Mouse (Mus musculus) midbrain, embryonic 13.5 days (tissue): Measurements from ENCODE around the gene Tvp23a. TPM values are rescaled to one million over a fixed set of nuclear protein-coding genes. Genes with fewer than 3 reads are reported as not detected.
A peak's percentile ranks its signal among the peaks of the same experiment; 100 is the strongest.

Source experiments
- ATAC-seq: fragments of 200-750 bp; cut with Nextera tagmentation; 2 replicates; pipeline ENCODE4 v1.8.0; 2017; ENCODE audit warnings: mild to moderate bottlenecking, moderate TSS enrichment, moderate library complexity
- H3K27ac ChIP-seq: fragments of 300-500 bp; sonication (generic); 2 replicates; pipeline ENCODE4 v1.5.1; 2015; ENCODE audit warnings: inconsistent platforms, mild to moderate bottlenecking, moderate library complexity
- H3K27me3 ChIP-seq: fragments of 300-500 bp; sonication (generic); 2 replicates; pipeline ENCODE4 v1.6.1; 2015; ENCODE audit warnings: mild to moderate bottlenecking, inconsistent platforms
- H3K36me3 ChIP-seq: fragments of 300-500 bp; sonication (generic); 2 replicates; pipeline ENCODE4 v1.6.1; 2015; ENCODE audit warnings: mild to moderate bottlenecking, inconsistent platforms
- H3K4me1 ChIP-seq: fragments of 300-500 bp; sonication (generic); replicated peaks from 2 replicates; pipeline ENCODE4 v1.6.1; 2015; ENCODE audit warnings: inconsistent platforms
- H3K4me2 ChIP-seq: fragments of 300-500 bp; sonication (generic); replicated peaks from 2 replicates; pipeline ENCODE4 v1.6.1; 2015; ENCODE audit warnings: moderate library complexity, mild to moderate bottlenecking, inconsistent platforms
- H3K4me3 ChIP-seq: fragments of 300-500 bp; sonication (generic); replicated peaks from 2 replicates; pipeline ENCODE4 v1.5.1; 2015; ENCODE audit warnings: mild to moderate bottlenecking, inconsistent platforms
- H3K9ac ChIP-seq: fragments of 300-500 bp; sonication (generic); replicated peaks from 2 replicates; pipeline ENCODE4 v1.6.1; 2015; ENCODE audit warnings: mild to moderate bottlenecking, inconsistent platforms
- H3K9me3 ChIP-seq: fragments of 300-500 bp; sonication (generic); 2 replicates; pipeline ENCODE4 v1.6.1; 2016; ENCODE audit warnings: mild to moderate bottlenecking, inconsistent platforms
- WGBS: fragments of 180-500 bp; shearing (Covaris S2); methylation state at CpG from one replicate; pipeline ENCODE4 v1.1.7; 2015; 5-methylcytosine and 5-hydroxymethylcytosine counted together
- polyA plus RNA-seq: library from polyadenylated mRNA; unstranded; fragments of >200 nt; fragmentation: Nextera tagmentation; extraction: Ambion mirVana; gene quantifications from 2 replicates; pipeline ENCODE4 v1.2.1, GENCODE M21; 2015

The Tvp23a gene
- polyA plus RNA-seq, 1 experiment from 2014 or later: 44.1 TPM

DNA sequence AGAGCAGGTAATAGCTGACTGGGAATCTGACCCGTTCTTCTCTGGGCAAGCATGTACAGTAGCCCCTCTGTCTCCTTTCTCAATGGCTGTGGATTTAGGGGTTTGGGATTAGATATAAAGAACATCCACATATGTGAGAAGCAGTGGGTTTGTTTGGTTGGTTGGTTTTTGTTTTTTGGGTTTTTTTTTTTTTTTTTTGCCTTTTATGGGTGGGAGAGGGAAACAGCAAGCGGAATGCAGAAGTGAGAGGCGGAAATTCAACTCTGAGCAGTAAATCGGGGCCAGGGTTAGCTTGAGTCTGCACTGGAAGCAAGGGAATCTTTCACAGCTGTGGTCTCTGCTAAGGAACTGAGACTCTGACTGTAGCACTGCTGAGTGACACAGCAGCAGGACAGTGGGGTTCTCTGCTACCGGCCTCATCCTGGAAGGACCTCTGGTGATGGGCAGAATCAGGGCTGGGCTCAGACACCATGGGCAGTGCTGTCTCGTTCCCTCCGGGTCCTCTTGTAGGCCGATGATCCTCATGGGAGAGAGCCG is 29.4 kb downstream of the Tvp23a start:
- no peak for ATAC-seq
- peaks cover 93% of the 10 kb centered on the region for H3K36me3 ChIP-seq

DNA sequence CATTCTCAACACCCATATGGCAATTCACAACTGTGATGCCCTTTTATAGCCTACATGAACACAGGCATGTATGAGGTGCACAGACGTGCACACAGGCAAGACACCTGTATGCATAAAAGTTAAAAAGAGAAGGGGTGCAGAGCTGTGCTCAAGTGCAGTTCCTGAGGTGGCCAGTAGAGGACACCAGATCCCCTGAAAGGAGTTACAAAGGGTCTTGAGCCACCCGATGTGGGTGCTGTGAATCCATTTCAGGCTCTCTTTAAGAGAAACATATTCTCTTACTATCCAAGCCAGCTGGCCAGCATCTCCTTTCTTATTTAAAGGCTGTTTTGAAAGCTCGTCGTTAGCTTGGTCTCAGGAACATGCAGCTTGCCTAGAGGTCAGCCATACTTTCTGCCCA is 30.3 kb downstream of the Tvp23a start:
- H3K9me3 ChIP-seq: no peaks in the 10 kb centered on the region
- no peak overlapping the region for H3K4me3 ChIP-seq
- no peak overlapping the region for H3K27ac ChIP-seq
- H3K36me3 ChIP-seq: peaks cover 83% of the 10 kb centered on the region
- 97% methylated on average over 4 of the region's 4 CpGs for WGBS
- H3K9ac ChIP-seq: no peak overlapping the region
- no peak overlapping the region for H3K4me2 ChIP-seq
- peaks cover 10% of the 10 kb centered on the region for H3K4me1 ChIP-seq
- H3K27me3 ChIP-seq: no peaks in the 10 kb centered on the region
- no peak for ATAC-seq

More for the DNA sequence above, 29.4 kb downstream of the Tvp23a start:
- H3K27me3 ChIP-seq: no peaks in the 10 kb centered on the region
- H3K4me1 ChIP-seq: peaks cover 4% of the 10 kb centered on the region
- no peak overlapping the region for H3K4me2 ChIP-seq
- no peak overlapping the region for H3K27ac ChIP-seq
- 95% methylated on average over 9 of the region's 9 CpGs for WGBS
- H3K4me3 ChIP-seq: no peak overlapping the region
- no peaks in the 10 kb centered on the region for H3K9me3 ChIP-seq
- H3K9ac ChIP-seq: no peak overlapping the region

- no peak overlapping the region for H3K9ac ChIP-seq
- no peak for ATAC-seq
- no peaks in the 10 kb centered on the region for H3K9me3 ChIP-seq
- H3K36me3 ChIP-seq: peaks cover 74% of the 10 kb centered on the region
- H3K27ac ChIP-seq: no peak overlapping the region
- H3K4me2 ChIP-seq: no peak overlapping the region
- H3K4me3 ChIP-seq: no peak overlapping the region
- WGBS: 82% methylated on average over 6 of the region's 6 CpGs
- peaks cover 15% of the 10 kb centered on the region for H3K4me1 ChIP-seq
- H3K27me3 ChIP-seq: no peaks in the 10 kb centered on the region
These were observed 31.2 kb downstream of the Tvp23a start for GRCm38 (mm10) chr16:10415976-10416375.

DNA sequence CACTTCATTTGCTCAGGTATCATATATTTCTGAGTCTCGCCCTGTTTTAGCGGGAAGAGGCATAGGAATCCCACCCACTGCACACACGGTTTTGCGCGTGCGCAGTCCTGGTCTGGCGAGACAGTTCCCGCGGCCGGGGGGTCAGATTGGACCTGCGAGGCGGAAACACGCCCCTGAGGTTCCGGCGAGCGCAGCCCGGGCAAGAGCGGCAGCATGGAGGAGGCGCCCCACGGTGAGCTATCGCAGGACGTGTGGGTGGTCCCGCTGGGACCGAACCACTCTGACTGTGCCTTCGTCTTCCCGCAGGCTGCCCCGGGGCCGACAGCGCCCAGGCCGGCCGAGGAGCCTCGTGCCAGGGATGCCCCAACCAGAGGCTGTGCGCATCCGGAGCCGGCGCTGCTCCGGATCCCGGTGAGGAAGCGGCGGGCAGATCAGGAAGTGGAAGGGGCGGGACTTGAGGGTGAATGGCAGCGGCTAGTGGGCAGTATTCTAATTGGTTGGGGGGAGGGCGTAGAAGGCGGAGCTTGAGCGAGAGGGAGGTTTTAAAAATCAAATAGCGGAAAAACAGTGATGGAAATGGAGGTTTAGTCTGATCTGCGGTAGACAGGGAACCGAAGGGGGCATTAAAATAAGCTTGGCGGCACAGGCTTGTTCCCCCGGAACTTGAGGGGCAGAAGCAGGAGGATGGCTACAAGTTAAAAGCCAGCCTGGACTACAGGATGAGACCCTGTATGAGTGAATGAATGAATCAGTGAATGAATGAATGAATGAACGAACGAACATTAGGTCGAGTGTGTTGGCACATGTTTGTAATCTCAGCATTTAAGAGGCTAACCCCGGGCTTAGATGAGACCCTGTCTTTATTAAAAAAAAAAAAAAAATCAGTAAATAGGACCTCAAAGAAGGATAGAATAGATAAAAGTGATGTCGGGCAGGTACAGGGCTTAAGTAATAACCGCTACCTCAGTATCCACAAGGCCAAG is 35.1 kb downstream of the Tvp23a start, which contains the start of gene Nubp1:
TSS of gene Nubp1 (plus strand) at position 185 of the 983 bp plus-strand sequence.
- peak; percentile 98 for ATAC-seq

GRCm38 (mm10) chr16:10399160-10399559 is 48.0 kb downstream of the Tvp23a start:
- H3K27ac ChIP-seq: no peak overlapping the region
- ATAC-seq: 0 out of 2 replicates have a peak, but pooled peaks have one; percentile 43
- WGBS: 35% methylated on average over 7 of the region's 7 CpGs

More for the DNA sequence above, 35.1 kb downstream of the Tvp23a start, which contains the start of gene Nubp1:
- Histone ChIP-seq H3K4me3 (peak within 1 kb of the TSS; percentile 58), H3K27ac (peak within 1 kb of the TSS; percentile 90), H3K9ac (peak within 1 kb of the TSS; percentile 71), H3K9me3 (no peaks in the 10 kb centered on the region), H3K36me3 (peaks cover 36% of the 10 kb centered on the region), H3K27me3 (peaks cover 4% of the 10 kb centered on the region; the same call in 1 of the 2 replicates), H3K4me2 (peak within 1 kb of the TSS; percentile 73), H3K4me1 (peaks cover 17% of the 10 kb centered on the region)
- 2% methylated on average over 56 of the region's 56 CpGs for WGBS

DNA sequence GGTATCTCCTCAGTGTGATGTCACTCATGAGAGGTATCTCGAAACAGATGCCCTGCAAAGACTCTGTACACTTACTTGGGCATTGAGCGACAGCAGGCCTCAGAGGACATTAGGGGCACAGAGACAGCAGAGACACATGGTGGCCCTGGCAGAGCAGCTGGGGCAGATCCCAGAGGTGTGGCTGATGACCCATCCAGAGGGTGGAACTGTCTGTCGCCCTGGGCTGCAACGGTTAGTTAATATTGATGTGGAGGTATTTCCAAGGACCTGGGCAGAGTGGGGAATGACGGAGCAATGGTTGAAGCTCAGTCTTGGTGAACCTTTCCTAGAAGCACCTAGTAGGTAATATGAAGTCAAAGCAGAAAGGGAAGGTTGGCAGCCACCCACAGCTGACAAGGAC is 48.4 kb downstream of the Tvp23a start:
- ATAC-seq: no peak
- no peak overlapping the region for H3K4me2 ChIP-seq
- H3K27me3 ChIP-seq: peaks cover 12% of the 10 kb centered on the region; the same call in 1 of the 2 replicates
- WGBS: 72% methylated on average over 5 of the region's 5 CpGs
- no peak overlapping the region for H3K9ac ChIP-seq
- no peak overlapping the region for H3K27ac ChIP-seq
- no peaks in the 10 kb centered on the region for H3K36me3 ChIP-seq
- no peaks in the 10 kb centered on the region for H3K9me3 ChIP-seq
- H3K4me1 ChIP-seq: peaks cover 8% of the 10 kb centered on the region
- H3K4me3 ChIP-seq: no peak overlapping the region

More at GRCm38 (mm10) chr16:10399160-10399559, 48.0 kb downstream of the Tvp23a start:
- Histone ChIP-seq H3K4me3 (no peak overlapping the region), H3K36me3 (no peaks in the 10 kb centered on the region), H3K4me1 (peaks cover 8% of the 10 kb centered on the region), H3K9me3 (no peaks in the 10 kb centered on the region), H3K27me3 (0 out of 2 replicates have a peak, but pooled peaks cover 8% of the 10 kb centered on the region), H3K4me2 (no peak overlapping the region), H3K9ac (no peak overlapping the region)

DNA sequence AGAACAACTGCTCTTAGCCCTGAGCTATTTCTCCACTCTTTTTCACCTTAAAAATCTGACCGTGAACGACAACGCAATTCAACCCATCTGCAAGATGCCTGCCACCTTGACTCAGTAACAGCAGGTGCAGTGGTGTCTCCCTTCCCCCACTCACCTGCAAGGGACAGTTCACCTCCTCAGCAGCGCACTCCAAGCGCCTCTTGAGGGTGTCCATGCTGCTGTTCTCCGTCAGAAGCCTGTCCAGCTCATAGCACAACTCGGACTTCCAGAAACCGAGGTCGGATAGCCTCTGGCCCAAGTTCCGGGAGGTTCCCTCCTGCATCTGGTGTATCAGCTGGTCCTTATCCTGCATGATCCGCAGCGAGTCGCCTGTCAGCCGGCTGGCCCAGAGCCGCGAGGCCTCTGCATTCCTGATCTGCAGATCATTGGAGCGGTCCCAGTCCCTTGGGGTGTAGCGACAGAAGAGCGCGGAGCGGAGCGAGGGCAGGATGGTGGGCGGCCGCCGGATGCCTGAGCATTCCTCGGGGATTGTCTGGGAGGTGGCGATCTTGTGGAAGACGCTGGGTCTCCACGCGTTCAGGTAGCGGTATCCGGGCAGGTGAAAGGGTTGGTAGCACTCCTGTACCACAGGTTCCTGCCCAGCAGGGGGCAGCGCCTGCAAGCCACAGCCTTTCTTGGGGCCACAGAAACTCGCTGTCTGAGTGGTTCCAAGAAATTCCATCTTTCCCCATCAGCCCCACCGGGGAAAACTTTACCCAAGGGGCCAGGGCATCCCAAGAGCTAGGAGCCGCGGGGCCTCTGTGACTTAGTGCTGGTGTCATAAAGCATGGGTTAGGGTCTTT is 52.2 kb downstream of the Tvp23a start, which contains the start of gene Tekt5:
TSS of gene Tekt5 (minus strand) at position 792 of the 842 bp plus-strand sequence.
- peak within 1 kb of the TSS; percentile 41 for H3K4me3 ChIP-seq
- H3K36me3 ChIP-seq: no peaks in the 10 kb centered on the region
- H3K9me3 ChIP-seq: no peaks in the 10 kb centered on the region
- H3K9ac ChIP-seq: peak within 1 kb of the TSS; percentile 57
- H3K4me1 ChIP-seq: peaks cover 8% of the 10 kb centered on the region
- H3K27me3 ChIP-seq: peaks cover 13% of the 10 kb centered on the region; the same call in 1 of the 2 replicates
- ATAC-seq: peak; percentile 69
- WGBS: 9% methylated on average over 37 of the region's 37 CpGs
- H3K4me2 ChIP-seq: peak within 1 kb of the TSS; percentile 61
- H3K27ac ChIP-seq: no peak within 1 kb of the TSS

GRCm38 (mm10) chr16:10392587-10392986 is 54.6 kb downstream of the Tvp23a start:
- 85% methylated on average over 9 of the region's 9 CpGs for WGBS

GRCm38 (mm10) chr16:10388634-10389365 is 58.4 kb downstream of the Tvp23a start:
- WGBS: 93% methylated on average over 6 of the region's 6 CpGs

More at GRCm38 (mm10) chr16:10392587-10392986, 54.6 kb downstream of the Tvp23a start:
- Histone ChIP-seq H3K27ac (no peak overlapping the region), H3K9me3 (no peaks in the 10 kb centered on the region), H3K27me3 (peaks cover 13% of the 10 kb centered on the region; the same call in 1 of the 2 replicates), H3K4me1 (peaks cover 8% of the 10 kb centered on the region), H3K36me3 (no peaks in the 10 kb centered on the region), H3K9ac (no peak overlapping the region), H3K4me3 (no peak overlapping the region), H3K4me2 (no peak overlapping the region)
- ATAC-seq: no peak

GRCm38 (mm10) chr16:10385261-10385660 is 61.9 kb downstream of the Tvp23a start:
- Histone ChIP-seq H3K4me2 (no peak overlapping the region), H3K4me3 (no peak overlapping the region), H3K27me3 (no peaks in the 10 kb centered on the region), H3K27ac (no peak overlapping the region), H3K36me3 (no peaks in the 10 kb centered on the region), H3K9ac (no peak overlapping the region), H3K9me3 (no peaks in the 10 kb centered on the region), H3K4me1 (no peaks in the 10 kb centered on the region)
- ATAC-seq: no peak
- 81% methylated on average over 12 of the region's 12 CpGs for WGBS

More at GRCm38 (mm10) chr16:10388634-10389365, 58.4 kb downstream of the Tvp23a start:
- H3K27ac ChIP-seq: no peak overlapping the region
- no peaks in the 10 kb centered on the region for H3K9me3 ChIP-seq
- H3K9ac ChIP-seq: no peak overlapping the region
- ATAC-seq: no peak
- H3K4me3 ChIP-seq: no peak overlapping the region
- peaks cover 2% of the 10 kb centered on the region; the same call in 1 of the 2 replicates for H3K27me3 ChIP-seq
- H3K4me2 ChIP-seq: no peak overlapping the region
- no peaks in the 10 kb centered on the region for H3K36me3 ChIP-seq
- H3K4me1 ChIP-seq: no peaks in the 10 kb centered on the region

DNA sequence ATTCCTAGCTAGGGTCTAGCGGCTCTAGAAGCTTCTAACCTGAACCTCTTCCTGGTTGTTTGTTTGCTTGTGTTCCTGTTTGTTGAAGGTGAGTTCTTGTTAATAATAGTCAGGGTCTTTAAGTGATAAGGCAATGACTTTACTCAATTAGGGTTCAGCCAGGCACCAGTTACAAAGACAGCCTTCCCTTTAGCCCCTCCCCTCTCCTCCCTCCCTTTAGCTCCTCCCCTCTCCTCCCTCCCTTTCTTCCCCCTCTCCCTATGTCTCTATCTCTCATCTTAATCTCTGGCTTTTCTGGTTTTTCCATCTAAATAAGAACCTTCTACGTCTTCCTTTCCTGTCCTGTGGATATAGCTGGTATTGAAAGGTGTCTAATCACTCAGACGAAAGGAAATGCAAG is 62.6 kb downstream of the Tvp23a start:
- H3K9ac ChIP-seq: no peak overlapping the region
- WGBS: 73% methylated on average over 3 of the region's 3 CpGs
- ATAC-seq: no peak
- H3K4me2 ChIP-seq: no peak overlapping the region
- no peak overlapping the region for H3K4me3 ChIP-seq
- no peaks in the 10 kb centered on the region for H3K27me3 ChIP-seq
- no peak overlapping the region for H3K27ac ChIP-seq
- no peaks in the 10 kb centered on the region for H3K36me3 ChIP-seq
- H3K9me3 ChIP-seq: no peaks in the 10 kb centered on the region
- no peaks in the 10 kb centered on the region for H3K4me1 ChIP-seq
